ENCODE assay signal across 14 mouse cellular contexts in genomic region chr9:83707361-83707760, GRCm38 (mm10).
"Had no signal": no experiment of that assay in that cellular context is flagged by ENCODE, and none has a peak within 500 bp of the region (broad histone marks: within the 10 kb centered on the region; RNA-seq: fewer than 3 reads in every experiment).

No protein-coding gene starts in this region.

- H3K27ac ChIP-seq: macrophage; midbrain, embryonic 13.5 days; midbrain, embryonic 15.5 days; neural tube, embryonic 12.5 days; stomach, embryonic 15.5 days; stomach, postnatal 0 days had no signal

- H3K27me3 ChIP-seq: megakaryocyte, embryonic 14.5 days; midbrain, embryonic 13.5 days; midbrain, embryonic 15.5 days; neural tube, embryonic 12.5 days; stomach, embryonic 15.5 days had no signal

- H3K4me3 ChIP-seq: megakaryocyte, embryonic 14.5 days; midbrain, embryonic 13.5 days; midbrain, embryonic 15.5 days; neural tube, embryonic 12.5 days; stomach, embryonic 15.5 days had no signal

- H3K9me3 ChIP-seq: megakaryocyte, embryonic 14.5 days; midbrain, embryonic 13.5 days; midbrain, embryonic 15.5 days; neural tube, embryonic 12.5 days; stomach, embryonic 15.5 days had no signal

- DNase-seq: lung, adult 18-20 months; lung, embryonic 14.5 days; lung, postnatal 10 days; right cerebral cortex, postnatal 14 days; thymus, adult 2 months; thymus, postnatal 25 days; thymus, postnatal 4 days had no signal

- H3K36me3 ChIP-seq: midbrain, embryonic 13.5 days; midbrain, embryonic 15.5 days; neural tube, embryonic 12.5 days; stomach, embryonic 15.5 days had no signal

- H3K4me1 ChIP-seq: megakaryocyte, embryonic 14.5 days; midbrain, embryonic 13.5 days; midbrain, embryonic 15.5 days; neural tube, embryonic 12.5 days; stomach, embryonic 15.5 days had no signal
